Mouse (Mus musculus) left cerebral cortex, postnatal 36 days (tissue): Measurements from ENCODE around the gene Trip6. TPM values are rescaled to one million over a fixed set of nuclear protein-coding genes. Genes with fewer than 3 reads are reported as not detected.
"Not testable (repeated sequence)": the region's sequence is repeated elsewhere in the genome, so short reads cannot be mapped to it uniquely, and the experiment has no call there.

ENCODE experiments used
- DNase-seq, 2 experiments: peaks; one replicate each; pipeline ENCODE4 v3.0.0; 2021 to 2022; ENCODE audit warnings: low spot score in 2 of 2, mixed read lengths in 1 of 2
- intact Hi-C: fragments of 180-260 bp; cut with DNase I; formaldehyde crosslinking; loops from one replicate; pipeline ENCODE4 v1.15.1; 2025
- microRNA-seq: library from miRNA; unstranded; fragments of <30 nt; microRNA quantifications from one replicate; pipeline ENCODE4 v1.2.0, GENCODE M21; 2022
- total RNA-seq, 2 experiments: library from RNA; stranded (reverse); gene quantifications; 2 replicates each; pipeline ENCODE4 v1.2.3; 2021

Gene Trip6
- total RNA-seq, 2 experiments from 2014 or later: 3.5 to 5.1 TPM

GRCm38 (mm10) chr5:137287032-137287952 lies 26.9 kb downstream of the Trip6 start, which contains the start of gene Ache:
Gene Ache, plus strand, starts transcription at chr5:137287519.
- intact Hi-C loops: loop anchor here (2.0 kb wide), 1 partner anchor 164 kb away; no protein-coding TSS in a partner anchor
- DNase-seq: peak; percentile 80 to 83

GRCm38 (mm10) chr5:137286655-137287031 lies 27.6 kb downstream of the Trip6 start:
- peak; percentile 87 to 90 for DNase-seq
- intact Hi-C loops: loop anchor here (1.0 to 2.0 kb wide), 2 partner anchors 155 to 164 kb away; no protein-coding TSS in a partner anchor

GRCm38 (mm10) chr5:137285986-137286385 lies 28.2 kb downstream of the Trip6 start:
- intact Hi-C loops: loop anchor here (1.0 to 2.0 kb wide), 2 partner anchors 155 to 163 kb away; no protein-coding TSS in a partner anchor
- DNase-seq: no peak

- intact Hi-C loops: no loop called here
- DNase-seq: no peak
These were observed 29.2 kb downstream of the Trip6 start for GRCm38 (mm10) chr5:137285045-137285444.

GRCm38 (mm10) chr5:137284411-137284810 lies 29.8 kb downstream of the Trip6 start:
- intact Hi-C loops, DNase-seq: not testable (repeated sequence)

- no peak for DNase-seq
- intact Hi-C loops: no loop called here
These were observed 36.6 kb downstream of the Trip6 start for GRCm38 (mm10) chr5:137277360-137278342.

GRCm38 (mm10) chr5:137268131-137268910 lies 45.9 kb downstream of the Trip6 start:
- intact Hi-C loops: no loop called here
- no peak for DNase-seq

GRCm38 (mm10) chr5:137264787-137265186 lies 49.4 kb downstream of the Trip6 start:
- no peak for DNase-seq
- intact Hi-C loops: no loop called here

- intact Hi-C loops: no loop called here
These were observed 50.1 kb downstream of the Trip6 start for GRCm38 (mm10) chr5:137263897-137264720.

More at GRCm38 (mm10) chr5:137263897-137264720, 50.1 kb downstream of the Trip6 start:
- no peak for DNase-seq

Small RNA genes within 50 kb of the gene (microRNA-seq; reads per million reads assigned to microRNA genes)
- 4.8 reads per million, percentile 16 among the genes with 10 or more reads in this experiment for gene Mir7036
- gene Mir8116: not detected

Other genes with a start within 250 kb of the Trip6 start
- gene Serpine1, start 242.1 kb downstream of the Trip6 start, total RNA-seq: under 1 TPM; 0.57 to 0.91 TPM
- 1 to 10 TPM; 4.3 to 5.2 TPM for gene Trim56, start 198.2 kb downstream of the Trip6 start, total RNA-seq
- gene Muc3, start 165.1 kb downstream of the Trip6 start, total RNA-seq: not detected
- gene Muc3a, start 102.0 kb downstream of the Trip6 start, total RNA-seq: 1 to 10 TPM; 2.3 to 6.9 TPM
- 10 to 100 TPM; 60.1 to 64.5 TPM for gene Ache, start 26.9 kb downstream of the Trip6 start, total RNA-seq
- gene Ufsp1, start 19.8 kb downstream of the Trip6 start, total RNA-seq: 10 to 100 TPM; 11.4 to 15.0 TPM
- 100 to 1,000 TPM; 132 to 230 TPM for gene Srrt, start 6.7 kb downstream of the Trip6 start, total RNA-seq
- 10 to 100 TPM; 21.1 to 25.2 TPM for gene Slc12a9, start 19.2 kb upstream of the Trip6 start, total RNA-seq
- 1 to 10 TPM; 5.3 to 6.1 TPM for gene Ephb4, start 35.7 kb upstream of the Trip6 start, total RNA-seq
- under 1 TPM; 0.37 to 0.39 TPM for gene Zan, start 162.7 kb upstream of the Trip6 start, total RNA-seq
- gene Pop7, start 188.1 kb upstream of the Trip6 start, total RNA-seq: 10 to 100 TPM; 33.6 to 36.1 TPM
- 10 to 100 TPM; 43.8 to 63.2 TPM for gene Gigyf1, start 204.1 kb upstream of the Trip6 start, total RNA-seq
- not detected for gene Epo, start 218.8 kb upstream of the Trip6 start, total RNA-seq
- 100 to 1,000 TPM; 582 to 667 TPM for gene Gnb2, start 219.1 kb upstream of the Trip6 start, total RNA-seq
- 100 to 1,000 TPM; 109 to 115 TPM for gene Actl6b, start 239.1 kb upstream of the Trip6 start, total RNA-seq